8 mouse cellular contexts compared by ENCODE assay signal in genomic region chr9:107667219-107667618, GRCm38 (mm10). TPM values are rescaled to one million over a fixed set of nuclear protein-coding genes. Genes with fewer than 3 reads are reported as not detected.
A peak's percentile ranks its signal among the peaks of the same experiment; 100 is the strongest.
DNase-seq lines count a peak whose midpoint lies in the region; ATAC-seq and TF ChIP-seq lines count a peak whose summit lies in the region.

No protein-coding gene starts in this region.

- TF ChIP-seq CTCF in lung, postnatal 0 days (IDR thresholded peaks at IDR 0.05) = no peak

- TF ChIP-seq EP300 in lung, postnatal 0 days (IDR thresholded peaks at IDR 0.05) = no peak

- WGBS in embryonic facial prominence, embryonic 10.5 days = under 1% methylated on average over 24 of the region's 24 CpGs
- WGBS in lung, postnatal 0 days = under 1% methylated on average over 24 of the region's 24 CpGs

- peak overlapping the region; percentile 77 for H3K27ac ChIP-seq in embryonic facial prominence, embryonic 10.5 days (replicated peaks)
- H3K27ac ChIP-seq in lung, postnatal 0 days (ENCODE audit: low read length) = no peak overlapping the region

- peak; percentile 59 to 75 for DNase-seq in cerebellum, postnatal 10 days
- DNase-seq in cerebellum, adult 11 months = no peak
- DNase-seq in embryonic facial prominence, embryonic 10.5 days (ENCODE audit: low spot score) = peak; percentile 91
- peak; percentile 67 to 70 for DNase-seq in heart, adult 9 months (ENCODE audit: low spot score in 2 of 2)
- DNase-seq in kidney, adult 8-10 months = peak; percentile 48
- DNase-seq in lung, postnatal 0 days (ENCODE audit: low spot score) = peak; percentile 47
- peak; percentile 35 for DNase-seq in right cerebral cortex, postnatal 25 days

- 0 out of 2 replicates have a peak overlapping the region, but pooled peaks have one; percentile 5 for H3K9ac ChIP-seq in lung, postnatal 0 days (replicated peaks; ENCODE audit: low read depth)

- no peaks in the 10 kb centered on the region for H3K36me3 ChIP-seq in embryonic facial prominence, embryonic 10.5 days (replicated peaks)
- H3K36me3 ChIP-seq in lung, postnatal 0 days (ENCODE audit: insufficient read depth, low read length) = no peaks in the 10 kb centered on the region

- no peaks in the 10 kb centered on the region for H3K9me3 ChIP-seq in embryonic facial prominence, embryonic 10.5 days
- H3K9me3 ChIP-seq in lung, postnatal 0 days (ENCODE audit: low read length) = no peaks in the 10 kb centered on the region

- peak overlapping the region; percentile 65 for H3K4me3 ChIP-seq in embryonic facial prominence, embryonic 10.5 days
- H3K4me3 ChIP-seq in lung, postnatal 0 days (ENCODE audit: low read depth, low read length) = peak overlapping the region; percentile 29

- H3K27me3 ChIP-seq in embryonic facial prominence, embryonic 10.5 days (replicated peaks; ENCODE audit: low read depth, poor library complexity, severe bottlenecking) = peaks cover 54% of the 10 kb centered on the region
- H3K27me3 ChIP-seq in lung, postnatal 0 days (replicated peaks; ENCODE audit: insufficient read depth, low read length) = no peaks in the 10 kb centered on the region

- peaks cover 64% of the 10 kb centered on the region for H3K4me1 ChIP-seq in embryonic facial prominence, embryonic 10.5 days
- H3K4me1 ChIP-seq in lung, postnatal 0 days (ENCODE audit: insufficient read depth, low read depth, low read length) = peaks cover 15% of the 10 kb centered on the region

- H3K4me2 ChIP-seq in lung, postnatal 0 days (replicated peaks; ENCODE audit: low read depth, low read length) = peak overlapping the region; percentile 74

- peak; percentile 90 for ATAC-seq in lung, postnatal 0 days
- ATAC-seq in megakaryocyte-erythroid progenitor cell, adult 5-6 weeks (replicated peaks; ENCODE audit: low FRiP score, low TSS enrichment, poor library complexity, severe bottlenecking) = no peak

RNA-seq across cellular contexts. Expression of gene Slc38a3, which starts 2.1 kb away (rescaled TPM):
- 5.6 and 6.6 TPM in 2 replicates for polyA plus RNA-seq in embryonic facial prominence, embryonic 10.5 days (2016; fragmentation: Nextera tagmentation; extraction: Ambion mirVana)
- 0.51 and 0.81 TPM in 2 replicates for polyA plus RNA-seq in lung, postnatal 0 days (2015; fragmentation: Nextera tagmentation; extraction: Ambion mirVana)
- total RNA-seq in megakaryocyte-erythroid progenitor cell, adult 5-6 weeks (2014; fragmentation: Nextera tagmentation) = not detected in 2 replicates
- not detected in 2 replicates for total RNA-seq in megakaryocyte-erythroid progenitor cell, adult 5-6 weeks (2017)

RNA-seq across cellular contexts. Expression of gene Gnat1, which starts 12.3 kb away (rescaled TPM):
- polyA plus RNA-seq in embryonic facial prominence, embryonic 10.5 days (2016; fragmentation: Nextera tagmentation; extraction: Ambion mirVana) = 3.4 and 4.3 TPM in 2 replicates
- 0.23 and 0.30 TPM in 2 replicates for polyA plus RNA-seq in lung, postnatal 0 days (2015; fragmentation: Nextera tagmentation; extraction: Ambion mirVana)
- not detected in 2 replicates for total RNA-seq in megakaryocyte-erythroid progenitor cell, adult 5-6 weeks (2014; fragmentation: Nextera tagmentation)
- total RNA-seq in megakaryocyte-erythroid progenitor cell, adult 5-6 weeks (2017) = 5.3 TPM in 1 of 2 replicates, not detected in the other

RNA-seq across cellular contexts. Expression of gene Gnai2, which starts 32.1 kb away (rescaled TPM):
- 334 and 363 TPM in 2 replicates for polyA plus RNA-seq in embryonic facial prominence, embryonic 10.5 days (2016; fragmentation: Nextera tagmentation; extraction: Ambion mirVana)
- polyA plus RNA-seq in lung, postnatal 0 days (2015; fragmentation: Nextera tagmentation; extraction: Ambion mirVana) = 414 and 417 TPM in 2 replicates
- total RNA-seq in megakaryocyte-erythroid progenitor cell, adult 5-6 weeks (2014; fragmentation: Nextera tagmentation) = 204 and 225 TPM in 2 replicates
- 215 and 228 TPM in 2 replicates for total RNA-seq in megakaryocyte-erythroid progenitor cell, adult 5-6 weeks (2017)

RNA-seq across cellular contexts. Expression of gene Sema3f, which starts 43.1 kb away (rescaled TPM):
- polyA plus RNA-seq in embryonic facial prominence, embryonic 10.5 days (2016; fragmentation: Nextera tagmentation; extraction: Ambion mirVana) = 13.2 and 21.4 TPM in 2 replicates
- polyA plus RNA-seq in lung, postnatal 0 days (2015; fragmentation: Nextera tagmentation; extraction: Ambion mirVana) = 23.4 and 24.9 TPM in 2 replicates
- total RNA-seq in megakaryocyte-erythroid progenitor cell, adult 5-6 weeks (2014; fragmentation: Nextera tagmentation) = 0.94 TPM in 1 of 2 replicates, not detected in the other
- total RNA-seq in megakaryocyte-erythroid progenitor cell, adult 5-6 weeks (2017) = not detected in 2 replicates

RNA-seq across cellular contexts. Expression of gene Sema3b, which starts 58.2 kb away (rescaled TPM):
- 2.7 TPM in 2 replicates for polyA plus RNA-seq in embryonic facial prominence, embryonic 10.5 days (2016; fragmentation: Nextera tagmentation; extraction: Ambion mirVana)
- polyA plus RNA-seq in lung, postnatal 0 days (2015; fragmentation: Nextera tagmentation; extraction: Ambion mirVana) = 31.9 and 34.3 TPM in 2 replicates
- total RNA-seq in megakaryocyte-erythroid progenitor cell, adult 5-6 weeks (2014; fragmentation: Nextera tagmentation) = 0.50 TPM in 1 of 2 replicates, not detected in the other
- not detected in 2 replicates for total RNA-seq in megakaryocyte-erythroid progenitor cell, adult 5-6 weeks (2017)
